In the genomic region with DNA sequence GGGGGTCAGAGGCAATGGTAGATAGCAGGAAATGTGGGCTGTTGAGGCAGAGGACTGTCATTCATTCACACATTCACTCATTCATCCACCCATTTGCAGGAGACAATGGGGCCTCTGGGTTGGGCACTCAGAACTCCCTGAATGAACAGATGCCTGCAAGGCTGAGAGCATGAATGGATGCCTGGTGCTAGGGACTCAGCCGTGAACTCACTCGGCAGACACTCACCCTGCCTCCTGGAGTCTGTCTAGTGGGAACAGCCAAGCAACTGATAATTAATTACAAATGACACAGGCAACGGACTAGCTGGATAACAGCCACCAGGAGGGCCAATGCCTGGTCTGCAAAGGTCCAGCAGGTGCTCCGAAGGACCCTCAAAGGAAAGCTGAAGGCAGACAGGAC, we compare ENCODE assay signal across 17 mouse cellular contexts. TPM values are rescaled to one million over a fixed set of nuclear protein-coding genes. Genes with fewer than 3 reads are reported as not detected.
A peak's percentile ranks its signal among the peaks of the same experiment; 100 is the strongest.
DNase-seq lines count a peak whose midpoint lies in the region; ATAC-seq lines count a peak whose summit lies in the region.
"Had no signal": no experiment of that assay in that cellular context is flagged by ENCODE, and none has a peak within 500 bp of the region (broad histone marks: within the 10 kb centered on the region; RNA-seq: fewer than 3 reads in every experiment).

No protein-coding gene starts in this region.

- H3K27me3 ChIP-seq in neural tube, embryonic 11.5 days (ENCODE audit: control insufficient read depth, insufficient read depth, low read length) = peaks cover 54% of the 10 kb centered on the region
- H3K27me3 ChIP-seq in forebrain, embryonic 12.5 days = peaks cover 64% of the 10 kb centered on the region
- peaks cover 92% of the 10 kb centered on the region for H3K27me3 ChIP-seq in hindbrain, embryonic 13.5 days
- H3K27me3 ChIP-seq in heart, embryonic 11.5 days (ENCODE audit: control insufficient read depth, insufficient read depth, low read length) = peaks cover 51% of the 10 kb centered on the region

- no peaks in the 10 kb centered on the region for H3K36me3 ChIP-seq in neural tube, embryonic 11.5 days (ENCODE audit: control insufficient read depth, insufficient read depth, low read length)
- H3K36me3 ChIP-seq in forebrain, embryonic 12.5 days (replicated peaks) = no peaks in the 10 kb centered on the region
- 0 out of 2 replicates have a peak, but pooled peaks cover 5% of the 10 kb centered on the region for H3K36me3 ChIP-seq in hindbrain, embryonic 13.5 days
- H3K36me3 ChIP-seq in heart, embryonic 11.5 days (ENCODE audit: control insufficient read depth, insufficient read depth, low read length) = no peaks in the 10 kb centered on the region
- H3K36me3 ChIP-seq: hindbrain, embryonic 15.5 days had no signal

- WGBS in neural tube, embryonic 11.5 days = 19% methylated on average over 4 of the region's 4 CpGs
- 16% methylated on average over 4 of the region's 4 CpGs for WGBS in forebrain, embryonic 12.5 days
- 13% methylated on average over 4 of the region's 4 CpGs for WGBS in hindbrain, embryonic 13.5 days
- 27% methylated on average over 4 of the region's 4 CpGs for WGBS in heart, embryonic 11.5 days (ENCODE audit: insufficient replicate concordance)

- no peak overlapping the region for H3K27ac ChIP-seq in neural tube, embryonic 11.5 days (ENCODE audit: low read depth, low read length)
- H3K27ac ChIP-seq in forebrain, embryonic 12.5 days = peak overlapping the region; percentile 78
- H3K27ac ChIP-seq in hindbrain, embryonic 13.5 days = peak overlapping the region; percentile 77
- H3K27ac ChIP-seq in heart, embryonic 11.5 days (ENCODE audit: low read depth, low read length) = no peak overlapping the region
- H3K27ac ChIP-seq: heart, adult 2 months had no signal

- peak; percentile 48 for DNase-seq in neural tube, embryonic 11.5 days (ENCODE audit: low spot score)
- DNase-seq in neural tube, embryonic 10.5 days (ENCODE audit: extremely low spot score, low spot score) = no peak
- DNase-seq in cerebellum, adult 18-20 months = no peak
- DNase-seq in cerebellum, postnatal 36 days = no peak
- DNase-seq: cerebellum, adult 9-11 months; gastrocnemius, postnatal 10 days; heart, adult 2 months; kidney, adult 2 months; lung, postnatal 14 days; right cerebral cortex, postnatal 4 days; thymus, postnatal 4 days had no signal

- no peak overlapping the region for H3K4me3 ChIP-seq in neural tube, embryonic 11.5 days (ENCODE audit: low read depth, low read length)
- no peak overlapping the region for H3K4me3 ChIP-seq in forebrain, embryonic 12.5 days (replicated peaks)
- no peak overlapping the region for H3K4me3 ChIP-seq in hindbrain, embryonic 13.5 days
- no peak overlapping the region for H3K4me3 ChIP-seq in heart, embryonic 11.5 days (ENCODE audit: low read depth, low read length)
- H3K4me3 ChIP-seq: heart, adult 2 months; hindbrain, embryonic 15.5 days; megakaryocyte, embryonic 14.5 days had no signal

- no peak overlapping the region for H3K4me2 ChIP-seq in neural tube, embryonic 11.5 days (ENCODE audit: low read depth)
- H3K4me2 ChIP-seq in forebrain, embryonic 12.5 days = no peak overlapping the region
- H3K4me2 ChIP-seq in hindbrain, embryonic 13.5 days = peak overlapping the region; percentile 4; the same call in 1 of the 2 replicates
- no peak overlapping the region for H3K4me2 ChIP-seq in heart, embryonic 11.5 days

- no peak overlapping the region; the same call in 1 of the 2 replicates for H3K9ac ChIP-seq in neural tube, embryonic 11.5 days (ENCODE audit: low read length)
- no peak overlapping the region; the same call in 1 of the 2 replicates for H3K9ac ChIP-seq in forebrain, embryonic 12.5 days
- H3K9ac ChIP-seq in hindbrain, embryonic 13.5 days = 0 out of 2 replicates have a peak overlapping the region, but pooled peaks have one; percentile 61
- no peak overlapping the region for H3K9ac ChIP-seq in heart, embryonic 11.5 days (ENCODE audit: low read depth, low read length)
- H3K9ac ChIP-seq: hindbrain, embryonic 15.5 days had no signal

- H3K4me1 ChIP-seq in neural tube, embryonic 11.5 days (ENCODE audit: control insufficient read depth, insufficient read depth, low read length) = peaks cover 23% of the 10 kb centered on the region
- peaks cover 86% of the 10 kb centered on the region for H3K4me1 ChIP-seq in forebrain, embryonic 12.5 days
- H3K4me1 ChIP-seq in hindbrain, embryonic 13.5 days (replicated peaks) = peaks cover 99% of the 10 kb centered on the region
- H3K4me1 ChIP-seq in heart, embryonic 11.5 days (ENCODE audit: control insufficient read depth, insufficient read depth, low read length) = peaks cover 54% of the 10 kb centered on the region

- H3K9me3 ChIP-seq in neural tube, embryonic 11.5 days (ENCODE audit: control insufficient read depth, low read length) = no peaks in the 10 kb centered on the region
- no peaks in the 10 kb centered on the region for H3K9me3 ChIP-seq in forebrain, embryonic 12.5 days
- no peaks in the 10 kb centered on the region for H3K9me3 ChIP-seq in hindbrain, embryonic 13.5 days
- H3K9me3 ChIP-seq in heart, embryonic 11.5 days (replicated peaks; ENCODE audit: control insufficient read depth, low read length) = no peaks in the 10 kb centered on the region
- H3K9me3 ChIP-seq: hindbrain, embryonic 15.5 days; megakaryocyte, embryonic 14.5 days had no signal

- peak; percentile 26; the same call in 1 of the 2 replicates for ATAC-seq in neural tube, embryonic 11.5 days (ENCODE audit: insufficient read depth, low FRiP score, low TSS enrichment)
- peak; percentile 28 for ATAC-seq in forebrain, embryonic 12.5 days (ENCODE audit: low FRiP score)
- no peak for ATAC-seq in hindbrain, embryonic 13.5 days (ENCODE audit: low FRiP score)
- no peak for ATAC-seq in heart, embryonic 11.5 days (replicated peaks; ENCODE audit: insufficient number of reproducible peaks, low FRiP score, low TSS enrichment)
- ATAC-seq: Patski had no signal

RNA-seq across cellular contexts. Expression of a gene that starts 34.6 kb away (rescaled TPM):
- polyA plus RNA-seq in neural tube, embryonic 11.5 days (2014; fragmentation: Nextera tagmentation; extraction: Ambion mirVana) = 12.4 TPM in 2 replicates
- 14.7 and 14.9 TPM in 2 replicates for polyA plus RNA-seq in forebrain, embryonic 12.5 days (2016; fragmentation: Nextera tagmentation; extraction: Ambion mirVana)
- polyA plus RNA-seq in hindbrain, embryonic 13.5 days (2015; fragmentation: Nextera tagmentation; extraction: Ambion mirVana) = 11.8 and 12.6 TPM in 2 replicates
- polyA plus RNA-seq in heart, embryonic 11.5 days (2014; fragmentation: Nextera tagmentation; extraction: Ambion mirVana) = 6.7 TPM in 2 replicates

Comparison
In these comparisons a context has a peak if more than half of its experiments do, and no peak if none do; other contexts are left out.
1. ATAC-seq: peak in neural tube, embryonic 11.5 days (single experiment) and forebrain, embryonic 12.5 days (single experiment); none in hindbrain, embryonic 13.5 days (single experiment) and heart, embryonic 11.5 days (single experiment).
2. H3K27ac ChIP-seq: peak in forebrain, embryonic 12.5 days (single experiment) and hindbrain, embryonic 13.5 days (single experiment); none in neural tube, embryonic 11.5 days (single experiment) and heart, embryonic 11.5 days (single experiment).